Mouse (Mus musculus) olfactory bulb, adult 2 months (tissue): Measurements from ENCODE around the gene Mark4.

Experiments used
- CTCF ChIP-seq: fragments of 200-500 bp; IDR thresholded peaks from 2 replicates; pipeline ENCODE4 v1.5.1; 2012; ENCODE audit warnings: low read depth, mild to moderate bottlenecking, low read length, moderate library complexity; ENCODE audit not compliant: insufficient read depth
- POLR2A ChIP-seq: fragments of 200-500 bp; IDR thresholded peaks from 2 replicates; pipeline ENCODE4 v1.6.1; 2012; ENCODE audit warnings: mild to moderate bottlenecking, low read depth, low read length, moderate library complexity; ENCODE audit not compliant: insufficient read depth

DNA sequence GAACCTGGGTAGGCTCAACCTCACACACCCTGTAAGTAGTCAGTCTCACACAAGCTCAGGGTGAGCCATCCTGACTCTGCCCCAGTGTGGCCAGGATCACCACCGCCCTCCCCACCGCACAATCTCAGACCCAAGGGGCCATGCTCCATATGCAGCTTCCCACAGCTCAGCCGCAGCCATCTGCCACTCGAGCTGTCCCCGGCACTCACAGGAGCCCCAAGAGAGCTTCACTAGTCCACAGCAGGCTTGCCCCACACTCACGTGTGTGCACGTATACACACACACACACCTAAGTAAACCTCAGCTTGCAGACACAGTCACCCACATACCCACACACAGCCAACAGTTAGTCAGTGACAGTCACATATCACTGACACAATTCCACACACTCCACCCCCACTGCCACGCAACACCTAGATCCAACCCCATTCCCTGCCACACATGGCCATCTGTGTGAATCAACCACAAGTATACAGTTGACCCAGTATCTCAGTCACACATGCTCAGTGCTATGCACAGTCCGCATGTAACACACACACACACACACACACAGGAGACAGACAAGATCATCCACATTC is 56.0 kb downstream of the Mark4 start:
- TF ChIP-seq CTCF = no peak
- no peak for TF ChIP-seq POLR2A
